Mouse (Mus musculus) liver, embryonic 15.5 days (tissue): Measurements from ENCODE around the gene Gm20662. TPM values are rescaled to one million over a fixed set of nuclear protein-coding genes. Genes with fewer than 3 reads are reported as not detected.

Source experiments
- ATAC-seq: fragments of 200-750 bp; cut with Nextera tagmentation; 2 replicates; pipeline ENCODE4 v1.8.0; 2017; ENCODE audit warnings: moderate number of reproducible peaks, mild to moderate bottlenecking, moderate library complexity; ENCODE audit not compliant: insufficient read depth
- H3K27ac ChIP-seq: fragments of 300-500 bp; sonication (generic); replicated peaks from 2 replicates; pipeline ENCODE4 v1.5.1; 2015; ENCODE audit warnings: mild to moderate bottlenecking, inconsistent platforms
- H3K27me3 ChIP-seq: fragments of 300-500 bp; sonication (generic); 2 replicates; pipeline ENCODE4 v1.6.1; 2015; ENCODE audit warnings: mild to moderate bottlenecking, inconsistent platforms
- H3K36me3 ChIP-seq: fragments of 300-500 bp; sonication (generic); replicated peaks from 2 replicates; pipeline ENCODE4 v1.6.1; 2015; ENCODE audit warnings: moderate library complexity, mild to moderate bottlenecking, inconsistent platforms
- H3K4me1 ChIP-seq: fragments of 300-500 bp; sonication (generic); replicated peaks from 2 replicates; pipeline ENCODE4 v1.6.1; 2015; ENCODE audit warnings: inconsistent platforms
- H3K4me2 ChIP-seq: fragments of 300-500 bp; sonication (generic); 2 replicates; pipeline ENCODE4 v1.6.1; 2015; ENCODE audit warnings: moderate library complexity, mild to moderate bottlenecking, inconsistent platforms
- H3K4me3 ChIP-seq: fragments of 300-500 bp; sonication (generic); replicated peaks from 2 replicates; pipeline ENCODE4 v1.5.1; 2015; ENCODE audit warnings: mild to moderate bottlenecking, inconsistent platforms
- H3K9ac ChIP-seq: fragments of 300-500 bp; sonication (generic); 2 replicates; pipeline ENCODE4 v1.6.1; 2015; ENCODE audit warnings: moderate library complexity, mild to moderate bottlenecking, inconsistent platforms
- H3K9me3 ChIP-seq: fragments of 300-500 bp; sonication (generic); replicated peaks from 2 replicates; pipeline ENCODE4 v1.6.1; 2016; ENCODE audit warnings: inconsistent platforms
- WGBS: fragments of 180-500 bp; shearing (Covaris S2); methylation state at CpG from one replicate; pipeline ENCODE4 v1.1.7; 2015; ENCODE audit warnings: mixed read lengths; ENCODE audit not compliant: insufficient replicate concordance; 5-methylcytosine and 5-hydroxymethylcytosine counted together
- polyA plus RNA-seq: library from polyadenylated mRNA; unstranded; fragments of >200 nt; fragmentation: Nextera tagmentation; extraction: Ambion mirVana; gene quantifications from 2 replicates; pipeline ENCODE4 v1.2.1, GENCODE M21; 2015

Gene Gm20662
- polyA plus RNA-seq, 1 experiment from 2014 or later = not detected

GRCm38 (mm10) chr9:108017127-108017526 lies 21.0 kb downstream of the Gm20662 start:
- Histone ChIP-seq H3K27ac (no peak overlapping the region), H3K36me3 (peaks cover 63% of the 10 kb centered on the region), H3K4me1 (peaks cover 24% of the 10 kb centered on the region), H3K4me3 (no peak overlapping the region), H3K9me3 (no peaks in the 10 kb centered on the region), H3K9ac (no peak overlapping the region), H3K27me3 (no peaks in the 10 kb centered on the region), H3K4me2 (no peak overlapping the region)
- no peak for ATAC-seq
- WGBS = 88% methylated on average over 3 of the region's 3 CpGs

DNA sequence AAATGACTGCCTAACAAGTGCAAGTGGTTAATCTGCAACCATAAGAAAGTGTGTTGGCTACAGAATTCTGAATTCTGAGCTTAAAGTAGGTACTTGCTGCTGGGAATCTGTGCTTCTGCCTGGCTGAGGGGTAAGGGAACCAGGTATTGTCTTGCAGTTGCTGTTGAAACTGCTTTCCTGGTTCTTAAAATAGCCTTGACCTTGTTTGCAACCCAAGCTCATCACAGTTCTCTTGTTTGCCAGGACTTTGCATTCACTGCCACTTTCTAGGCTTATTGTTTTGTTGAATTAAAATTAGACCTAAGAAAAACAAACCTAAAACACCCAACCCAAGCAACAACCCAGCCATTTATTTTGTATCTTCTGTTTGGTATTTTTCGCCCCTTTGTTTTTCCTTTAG lies 24.6 kb downstream of the Gm20662 start:
- H3K9me3 ChIP-seq = no peaks in the 10 kb centered on the region
- no peak for ATAC-seq
- H3K4me3 ChIP-seq = no peak overlapping the region
- no peak overlapping the region for H3K9ac ChIP-seq
- no peak overlapping the region for H3K27ac ChIP-seq
- H3K36me3 ChIP-seq = peaks cover 59% of the 10 kb centered on the region
- WGBS = 77% methylated on average over 1 of the region's 1 CpGs
- no peaks in the 10 kb centered on the region for H3K27me3 ChIP-seq
- H3K4me1 ChIP-seq = peaks cover 23% of the 10 kb centered on the region
- no peak overlapping the region for H3K4me2 ChIP-seq

DNA sequence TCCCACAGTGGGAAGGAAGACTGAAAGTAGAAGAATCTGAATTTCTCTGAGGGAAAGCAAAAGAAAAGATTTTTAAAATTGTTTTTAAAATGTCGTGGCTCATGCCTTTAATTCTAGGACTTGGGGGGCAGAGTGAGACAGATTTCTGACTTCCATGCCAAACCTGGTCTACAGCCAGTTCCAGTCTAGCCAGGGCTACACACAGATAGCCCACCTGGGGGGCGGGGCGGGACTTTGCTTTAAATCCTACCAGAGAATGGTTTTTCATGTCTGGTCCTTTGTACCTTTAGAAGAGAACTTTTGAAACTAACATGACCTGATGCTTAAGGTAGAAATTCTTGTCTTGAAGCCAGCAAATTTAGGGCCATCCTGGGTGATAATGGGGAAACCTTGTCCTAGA lies 27.1 kb downstream of the Gm20662 start:
- no peak for ATAC-seq
- no peak overlapping the region for H3K4me2 ChIP-seq
- peaks cover 23% of the 10 kb centered on the region for H3K4me1 ChIP-seq
- H3K9ac ChIP-seq = no peak overlapping the region
- no peaks in the 10 kb centered on the region for H3K27me3 ChIP-seq
- 79% methylated on average over 3 of the region's 3 CpGs for WGBS
- H3K27ac ChIP-seq = no peak overlapping the region
- H3K36me3 ChIP-seq = peaks cover 66% of the 10 kb centered on the region
- no peaks in the 10 kb centered on the region for H3K9me3 ChIP-seq
- no peak overlapping the region for H3K4me3 ChIP-seq

DNA sequence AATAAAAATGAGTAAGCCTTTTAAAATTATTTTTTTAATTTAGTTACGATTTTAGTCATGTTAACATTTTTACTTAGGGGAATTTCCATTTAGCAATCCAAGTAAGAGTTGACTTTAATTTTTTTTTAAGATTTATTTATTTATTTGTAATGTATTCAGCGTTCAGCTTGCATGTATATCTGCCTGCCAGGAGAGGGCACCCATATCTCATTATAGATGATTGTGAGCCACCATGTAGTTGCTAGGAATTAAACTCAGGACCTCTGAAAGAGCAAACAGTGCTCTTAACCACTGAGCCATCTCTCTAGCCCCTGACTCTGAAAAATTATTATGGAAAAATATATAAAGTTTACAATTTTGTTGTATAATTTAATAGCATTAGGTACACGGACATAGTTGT lies 30.4 kb downstream of the Gm20662 start:
- no peaks in the 10 kb centered on the region for H3K9me3 ChIP-seq
- WGBS = 83% methylated on average over 3 of the region's 3 CpGs
- no peak overlapping the region for H3K4me3 ChIP-seq
- no peak overlapping the region for H3K27ac ChIP-seq
- peaks cover 7% of the 10 kb centered on the region for H3K4me1 ChIP-seq
- H3K4me2 ChIP-seq = no peak overlapping the region
- H3K9ac ChIP-seq = no peak overlapping the region
- H3K27me3 ChIP-seq = no peaks in the 10 kb centered on the region
- peaks cover 86% of the 10 kb centered on the region for H3K36me3 ChIP-seq
- no peak for ATAC-seq

DNA sequence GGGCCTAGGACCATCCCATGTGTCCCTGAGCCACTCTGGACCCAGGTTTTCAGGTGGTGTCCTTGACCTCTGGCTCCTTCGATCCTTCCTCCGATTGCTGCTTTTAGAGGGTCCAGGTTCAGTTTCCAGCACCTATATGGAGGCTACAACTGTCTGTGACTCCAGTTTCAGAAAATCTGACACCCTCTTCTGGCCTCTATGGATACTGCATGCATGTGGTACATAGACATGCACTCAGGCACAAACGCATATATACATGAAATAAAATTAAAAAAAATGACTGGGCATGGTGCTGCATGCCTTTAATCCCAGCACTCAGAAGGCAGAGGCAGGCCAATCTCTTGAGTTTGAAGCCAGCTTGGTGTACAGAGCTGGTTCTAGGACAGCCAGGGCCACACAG lies 31.7 kb downstream of the Gm20662 start:
- no peak overlapping the region for H3K9ac ChIP-seq
- H3K27me3 ChIP-seq = no peaks in the 10 kb centered on the region
- H3K4me2 ChIP-seq = no peak overlapping the region
- H3K4me1 ChIP-seq = no peaks in the 10 kb centered on the region; the same call in 1 of the 2 replicates
- no peak overlapping the region for H3K4me3 ChIP-seq
- H3K36me3 ChIP-seq = peaks cover 91% of the 10 kb centered on the region
- H3K9me3 ChIP-seq = no peaks in the 10 kb centered on the region
- H3K27ac ChIP-seq = no peak overlapping the region
- no peak for ATAC-seq
- 91% methylated on average over 3 of the region's 3 CpGs for WGBS

GRCm38 (mm10) chr9:108032126-108032525 lies 36.0 kb downstream of the Gm20662 start:
- Histone ChIP-seq H3K4me1 (no peaks in the 10 kb centered on the region), H3K9ac (no peak overlapping the region), H3K4me3 (no peak overlapping the region), H3K27me3 (no peaks in the 10 kb centered on the region), H3K9me3 (no peaks in the 10 kb centered on the region), H3K4me2 (no peak overlapping the region), H3K36me3 (peaks cover 86% of the 10 kb centered on the region), H3K27ac (no peak overlapping the region)
- ATAC-seq = no peak
- WGBS = 93% methylated on average over 5 of the region's 5 CpGs

- Histone ChIP-seq H3K27me3 (no peaks in the 10 kb centered on the region), H3K4me2 (no peak overlapping the region), H3K27ac (no peak overlapping the region), H3K4me3 (no peak overlapping the region), H3K9me3 (no peaks in the 10 kb centered on the region), H3K4me1 (no peaks in the 10 kb centered on the region), H3K36me3 (peaks cover 87% of the 10 kb centered on the region), H3K9ac (no peak overlapping the region)
- WGBS = 94% methylated on average over 2 of the region's 2 CpGs
- ATAC-seq = no peak
Measured at GRCm38 (mm10) chr9:108035331-108036156, 39.4 kb downstream of the Gm20662 start.

- H3K4me3 ChIP-seq = no peak overlapping the region
- peaks cover 77% of the 10 kb centered on the region for H3K36me3 ChIP-seq
- no peak overlapping the region for H3K4me2 ChIP-seq
- H3K4me1 ChIP-seq = peaks cover 34% of the 10 kb centered on the region
- no peaks in the 10 kb centered on the region for H3K9me3 ChIP-seq
- 88% methylated on average over 8 of the region's 8 CpGs for WGBS
- no peak for ATAC-seq
- H3K27ac ChIP-seq = no peak overlapping the region
- H3K27me3 ChIP-seq = no peaks in the 10 kb centered on the region
- H3K9ac ChIP-seq = no peak overlapping the region
Measured at GRCm38 (mm10) chr9:108044751-108045492, 48.8 kb downstream of the Gm20662 start.

DNA sequence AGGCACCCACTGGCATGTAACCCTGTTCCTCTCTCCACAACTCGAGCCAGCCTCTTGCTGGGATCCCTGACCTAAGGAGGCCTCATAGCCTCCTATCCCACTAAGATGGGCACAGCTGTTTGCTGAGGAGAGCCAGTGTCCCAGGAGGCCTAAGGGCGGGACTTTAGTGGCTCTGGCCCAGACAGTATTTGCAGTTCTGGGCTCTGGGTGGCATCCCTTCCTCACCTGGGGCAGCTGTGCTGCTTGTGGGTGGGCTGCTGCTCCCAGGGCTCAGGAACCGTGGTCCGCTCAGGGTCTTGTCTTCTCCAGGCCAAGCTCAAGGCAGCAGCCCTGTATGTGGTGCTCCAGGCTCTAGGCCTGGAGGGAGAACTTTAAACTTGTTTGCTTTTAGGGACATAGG lies 50.4 kb downstream of the Gm20662 start:
- Histone ChIP-seq H3K27ac (peak overlapping the region; percentile 90), H3K27me3 (no peaks in the 10 kb centered on the region), H3K4me2 (peak overlapping the region; percentile 94; the same call in 1 of the 2 replicates), H3K9me3 (no peaks in the 10 kb centered on the region), H3K9ac (no peak overlapping the region), H3K36me3 (peaks cover 78% of the 10 kb centered on the region), H3K4me3 (no peak overlapping the region), H3K4me1 (peaks cover 46% of the 10 kb centered on the region)
- WGBS = 78% methylated on average over 4 of the region's 4 CpGs
- no peak for ATAC-seq

DNA sequence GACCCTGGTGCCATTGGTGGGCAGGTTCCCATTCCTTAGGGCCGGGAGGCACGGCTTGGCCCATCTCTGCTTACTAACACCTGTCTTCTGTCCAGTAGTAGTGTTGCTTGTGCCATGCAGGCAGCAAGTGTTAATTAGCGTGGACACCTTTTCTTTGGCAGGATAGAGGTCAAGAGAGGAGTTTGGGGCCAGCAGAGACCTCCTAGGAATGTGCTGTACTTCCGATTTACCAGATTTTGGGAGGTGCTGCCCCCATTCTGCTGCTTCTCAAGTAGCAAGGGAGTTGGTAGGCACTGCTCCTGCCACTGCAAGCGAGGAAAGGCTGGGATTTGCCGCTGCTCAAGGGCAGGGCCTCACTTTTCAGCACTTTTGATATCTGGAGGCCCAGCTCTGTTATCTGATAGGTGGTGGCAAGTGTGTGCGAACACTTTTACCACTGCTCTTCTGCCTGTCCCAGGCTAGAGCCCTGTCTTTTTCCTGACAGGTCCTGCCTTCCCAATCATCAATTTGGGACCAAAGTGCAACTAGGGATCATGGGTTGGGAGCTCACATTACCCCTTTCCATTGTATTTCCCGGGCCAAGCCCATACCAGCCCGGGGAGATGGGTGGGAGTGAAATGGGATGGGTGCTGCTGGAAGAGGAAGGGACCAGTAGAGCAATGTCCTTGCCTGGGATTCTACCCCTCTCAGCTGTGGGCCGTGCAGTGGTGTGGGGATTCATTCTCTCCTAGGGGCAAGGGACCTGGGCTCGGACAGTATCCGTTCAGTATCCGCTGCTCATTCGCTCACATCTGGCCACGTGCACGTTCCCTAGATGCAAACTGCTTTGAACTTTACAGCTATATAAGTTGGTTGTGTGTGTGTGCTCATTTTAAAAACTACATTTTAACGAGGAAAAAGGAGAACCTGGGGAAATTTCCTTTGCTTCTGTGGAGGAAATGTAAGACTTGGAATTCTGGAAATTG lies 51.7 kb downstream of the Gm20662 start:
- H3K36me3 ChIP-seq = peaks cover 78% of the 10 kb centered on the region
- no peak; the same call in 1 of the 2 replicates for ATAC-seq

More for the DNA sequence above, 51.7 kb downstream of the Gm20662 start:
- Histone ChIP-seq H3K4me3 (peak overlapping the region; percentile 74), H3K4me2 (peak overlapping the region; percentile 94), H3K27me3 (no peaks in the 10 kb centered on the region), H3K9me3 (no peaks in the 10 kb centered on the region), H3K4me1 (peaks cover 59% of the 10 kb centered on the region), H3K27ac (peak overlapping the region; percentile 90), H3K9ac (peak overlapping the region; percentile 56)
- WGBS = 34% methylated on average over 17 of the region's 17 CpGs
